Mouse (Mus musculus): ENCODE results near the gene Tst.

DNA sequence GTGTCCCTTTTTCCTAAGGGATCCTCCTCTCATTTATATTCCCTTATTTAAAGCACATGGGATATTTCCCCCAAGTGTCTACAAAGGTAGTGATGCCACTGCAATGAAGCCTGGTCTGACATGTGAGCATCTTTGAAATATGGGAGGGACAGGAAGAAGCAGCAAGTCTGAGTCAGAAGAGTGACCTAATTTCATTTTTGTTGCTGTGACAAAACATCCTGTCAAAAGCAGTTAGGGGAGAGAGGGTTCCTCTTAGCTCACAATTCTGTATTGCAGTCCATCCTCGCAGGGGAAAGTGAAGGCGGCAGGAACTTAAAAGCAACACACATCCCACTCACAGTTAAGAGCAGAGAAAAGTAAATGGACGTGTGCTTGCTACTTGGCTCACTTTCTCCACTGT lies 14.9 kb downstream of the Tst start:
- TF ChIP-seq CTCF (IDR thresholded peaks at IDR 0.05; ENCODE audit: low read depth) = no peak
- no peak for TF ChIP-seq EP300 (optimal IDR thresholded peaks at IDR 0.05)

Measured in stomach, postnatal 0 days (tissue).